Mouse (Mus musculus) limb, embryonic 10.5 days (tissue): ENCODE data around the gene Helt. TPM values are rescaled to one million over a fixed set of nuclear protein-coding genes. Genes with fewer than 3 reads are reported as not detected.

Source experiments
- DNase-seq: peaks from one replicate; pipeline ENCODE4 v3.0.0-alpha.2; 2017; ENCODE audit warnings: low spot score
- H3K27ac ChIP-seq: fragments of 300-500 bp; sonication (generic); 2 replicates; pipeline ENCODE4 v1.5.1; 2016; ENCODE audit warnings: mild to moderate bottlenecking
- H3K27me3 ChIP-seq: fragments of 300-500 bp; sonication (generic); 2 replicates; pipeline ENCODE4 v1.6.1; 2016; ENCODE audit warnings: low read depth, mild to moderate bottlenecking; ENCODE audit not compliant: poor library complexity, severe bottlenecking
- H3K36me3 ChIP-seq: fragments of 300-500 bp; sonication (generic); 2 replicates; pipeline ENCODE4 v1.6.1; 2016; ENCODE audit warnings: mild to moderate bottlenecking, moderate library complexity
- H3K4me1 ChIP-seq: fragments of 300-500 bp; sonication (generic); 2 replicates; pipeline ENCODE4 v1.6.1; 2016
- H3K4me3 ChIP-seq: fragments of 300-500 bp; sonication (generic); 2 replicates; pipeline ENCODE4 v1.5.1; 2016; ENCODE audit warnings: mild to moderate bottlenecking, moderate library complexity
- H3K9me3 ChIP-seq: fragments of 300-500 bp; sonication (generic); replicated peaks from 2 replicates; pipeline ENCODE4 v1.6.1; 2016; ENCODE audit warnings: mild to moderate bottlenecking
- WGBS: fragments of 180-500 bp; shearing (Covaris S2); methylation state at CpG from one replicate; pipeline ENCODE4 v1.1.7; 2016; 5-methylcytosine and 5-hydroxymethylcytosine counted together
- polyA plus RNA-seq: library from polyadenylated mRNA; unstranded; fragments of >200 nt; fragmentation: Nextera tagmentation; extraction: Ambion mirVana; gene quantifications from 2 replicates; pipeline ENCODE4 v1.2.1, GENCODE M21; 2016

The Helt gene
- polyA plus RNA-seq = not detected in 2 replicates

DNA sequence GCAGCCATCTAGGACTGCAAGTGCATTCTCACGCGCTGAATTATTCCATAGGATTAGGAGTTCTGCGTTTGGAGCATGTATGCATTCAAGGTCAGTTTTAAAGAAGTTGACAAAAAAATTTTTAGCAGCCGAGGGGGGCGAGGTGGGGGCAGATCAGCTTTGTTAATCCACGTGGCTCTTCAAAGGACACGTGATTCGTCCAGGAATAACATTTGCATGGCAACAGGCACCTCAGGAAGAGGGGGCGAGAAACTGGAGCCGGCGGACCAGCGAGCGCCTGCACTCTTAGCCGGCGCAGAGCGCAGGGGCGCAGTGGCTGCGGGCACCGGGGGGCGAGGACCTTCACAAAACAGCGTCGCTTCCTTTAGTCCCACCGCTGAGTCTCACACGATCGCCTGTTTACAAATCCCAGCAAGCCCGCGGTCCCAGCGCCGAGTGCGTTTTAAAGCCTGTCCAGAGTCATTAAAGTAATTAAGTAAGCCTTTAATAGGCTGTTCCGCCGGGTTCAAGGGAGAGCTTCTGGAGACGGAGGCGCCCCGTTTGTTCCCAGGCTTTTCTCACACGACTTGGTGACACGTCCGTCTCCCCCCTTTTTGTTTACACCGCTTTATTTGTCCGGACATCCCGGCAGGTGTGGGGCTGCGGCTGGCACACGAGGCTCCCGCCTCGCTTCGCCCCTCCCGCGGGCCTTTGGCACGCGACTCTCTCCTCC is at the start of gene Helt:
TSS of gene Helt (minus strand) at position 491 of the 712 bp plus-strand sequence.
- WGBS = under 1% methylated on average over 50 of the region's 50 CpGs

DNA sequence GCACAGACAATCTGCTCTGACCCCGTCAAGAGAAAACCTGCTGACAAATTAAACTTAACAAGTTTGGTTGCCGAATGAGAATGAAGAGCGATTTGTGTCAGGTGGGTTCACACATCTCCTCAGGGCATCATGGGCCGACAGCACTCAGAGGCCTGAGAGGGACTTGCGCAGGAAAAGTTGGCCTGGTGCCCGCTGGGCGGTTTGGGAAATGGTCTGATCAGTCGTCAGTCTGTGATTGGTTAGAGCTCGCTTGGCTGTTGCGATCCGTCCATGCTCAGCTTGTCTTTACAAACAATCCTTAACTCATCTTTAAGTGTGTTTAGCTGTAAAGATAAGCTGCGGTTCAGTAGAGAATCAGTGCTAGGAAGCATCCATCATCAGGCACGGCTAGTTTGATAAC is 47.8 kb upstream of the Helt start:
- H3K27ac ChIP-seq = no peak overlapping the region
- H3K9me3 ChIP-seq = no peaks in the 10 kb centered on the region
- 86% methylated on average over 13 of the region's 13 CpGs for WGBS
- no peaks in the 10 kb centered on the region for H3K4me1 ChIP-seq
- no peak for DNase-seq
- no peaks in the 10 kb centered on the region for H3K36me3 ChIP-seq
- no peak overlapping the region for H3K4me3 ChIP-seq
- H3K27me3 ChIP-seq = no peaks in the 10 kb centered on the region

More for the DNA sequence above, at the start of gene Helt:
- Histone ChIP-seq H3K27ac (no peak within 1 kb of the TSS), H3K9me3 (no peaks in the 10 kb centered on the region), H3K27me3 (peaks cover 100% of the 10 kb centered on the region), H3K4me1 (peaks cover 29% of the 10 kb centered on the region), H3K36me3 (no peaks in the 10 kb centered on the region), H3K4me3 (peak within 1 kb of the TSS; percentile 37)
- DNase-seq = peak; percentile 56

DNA sequence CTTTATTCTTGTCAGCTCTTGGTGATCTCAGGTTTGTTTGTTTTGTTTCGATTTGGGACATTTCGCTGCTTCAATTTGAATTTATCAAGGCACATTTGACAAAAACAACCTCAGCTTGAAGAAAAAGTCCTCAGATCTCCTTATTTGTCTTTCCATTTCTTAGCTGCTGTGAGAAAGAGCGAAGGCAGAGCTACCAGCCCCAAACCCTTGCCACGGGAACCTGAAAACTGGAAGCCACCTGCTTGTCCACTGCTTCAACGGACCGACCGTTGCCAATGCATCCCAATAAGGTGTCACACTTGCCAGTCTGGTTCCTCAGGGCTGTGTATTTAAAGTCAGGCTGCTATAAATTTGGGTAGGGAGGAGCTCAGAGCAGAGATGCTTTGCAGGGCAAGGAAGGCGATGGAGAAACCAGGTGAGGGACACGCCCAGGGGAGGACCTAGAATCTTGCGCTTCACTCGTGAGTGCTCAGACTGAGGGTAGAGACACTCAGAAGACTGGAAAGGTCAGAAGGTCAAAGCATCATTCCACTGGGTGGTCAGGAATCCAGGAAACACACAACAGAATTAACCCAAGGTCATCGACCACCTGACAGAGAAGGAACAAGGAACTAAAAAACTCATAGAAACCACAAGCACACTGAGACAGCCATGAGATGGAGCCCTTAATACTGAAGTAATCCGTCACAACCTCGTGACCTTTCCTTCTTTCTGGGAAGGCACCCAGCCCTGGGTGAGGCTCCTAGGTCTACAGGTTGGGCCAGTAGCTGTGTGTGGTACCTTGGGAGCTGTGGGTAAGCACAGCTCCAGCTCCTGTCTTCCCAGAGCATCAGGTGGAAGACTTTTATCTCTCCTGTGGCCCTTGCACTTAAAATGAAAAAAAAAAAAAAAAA is 46.2 kb upstream of the Helt start:
- Histone ChIP-seq H3K4me1 (no peaks in the 10 kb centered on the region), H3K4me3 (no peak overlapping the region), H3K27me3 (no peaks in the 10 kb centered on the region), H3K36me3 (no peaks in the 10 kb centered on the region), H3K27ac (no peak overlapping the region), H3K9me3 (no peaks in the 10 kb centered on the region)
- no peak for DNase-seq
- 81% methylated on average over 14 of the region's 14 CpGs for WGBS

DNA sequence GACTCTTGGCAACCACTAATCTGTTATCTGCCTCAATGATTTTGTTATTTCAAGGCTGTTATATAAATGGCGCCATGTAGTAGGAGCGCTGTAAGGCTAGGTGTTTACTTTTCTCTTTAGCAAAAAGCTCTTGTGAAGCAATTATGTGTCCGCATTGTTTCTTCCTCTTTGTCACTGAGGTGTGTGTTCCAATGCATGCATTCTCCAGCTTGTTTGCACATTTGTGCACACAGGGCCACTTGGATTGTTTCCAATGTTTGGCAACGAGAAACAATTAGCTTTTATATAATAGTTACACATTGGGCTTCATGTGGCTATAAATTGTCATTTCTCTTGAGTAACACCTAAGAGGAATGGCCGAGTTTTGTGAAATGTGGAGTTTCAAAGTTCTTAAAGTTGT is 44.8 kb upstream of the Helt start:
- WGBS = 87% methylated on average over 5 of the region's 5 CpGs
- Histone ChIP-seq H3K4me1 (no peaks in the 10 kb centered on the region), H3K36me3 (no peaks in the 10 kb centered on the region), H3K27ac (no peak overlapping the region), H3K4me3 (no peak overlapping the region), H3K27me3 (no peaks in the 10 kb centered on the region), H3K9me3 (no peaks in the 10 kb centered on the region)
- no peak for DNase-seq

DNA sequence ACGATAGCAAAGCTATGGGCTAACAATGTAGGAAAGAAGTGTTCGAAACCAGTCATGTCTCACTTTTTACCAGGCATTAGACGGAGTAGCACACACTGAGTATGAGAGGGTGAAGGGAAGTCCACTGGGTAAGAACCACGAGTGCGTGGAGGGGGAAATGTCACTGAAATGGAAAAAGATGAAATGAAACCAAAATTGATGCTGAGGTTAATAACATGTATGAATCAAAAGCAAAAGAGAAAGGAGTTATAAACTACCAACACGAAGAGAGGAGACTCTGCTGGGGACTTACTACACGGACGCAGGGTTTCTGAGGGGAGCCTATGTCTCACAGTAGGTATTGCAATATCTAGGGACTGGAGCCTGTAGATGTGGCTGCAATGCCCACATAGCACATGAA is 41.9 kb upstream of the Helt start:
- Histone ChIP-seq H3K36me3 (no peaks in the 10 kb centered on the region), H3K27ac (no peak overlapping the region), H3K27me3 (no peaks in the 10 kb centered on the region), H3K9me3 (no peaks in the 10 kb centered on the region), H3K4me1 (no peaks in the 10 kb centered on the region), H3K4me3 (no peak overlapping the region)
- DNase-seq = no peak
- WGBS = 92% methylated on average over 8 of the region's 8 CpGs

DNA sequence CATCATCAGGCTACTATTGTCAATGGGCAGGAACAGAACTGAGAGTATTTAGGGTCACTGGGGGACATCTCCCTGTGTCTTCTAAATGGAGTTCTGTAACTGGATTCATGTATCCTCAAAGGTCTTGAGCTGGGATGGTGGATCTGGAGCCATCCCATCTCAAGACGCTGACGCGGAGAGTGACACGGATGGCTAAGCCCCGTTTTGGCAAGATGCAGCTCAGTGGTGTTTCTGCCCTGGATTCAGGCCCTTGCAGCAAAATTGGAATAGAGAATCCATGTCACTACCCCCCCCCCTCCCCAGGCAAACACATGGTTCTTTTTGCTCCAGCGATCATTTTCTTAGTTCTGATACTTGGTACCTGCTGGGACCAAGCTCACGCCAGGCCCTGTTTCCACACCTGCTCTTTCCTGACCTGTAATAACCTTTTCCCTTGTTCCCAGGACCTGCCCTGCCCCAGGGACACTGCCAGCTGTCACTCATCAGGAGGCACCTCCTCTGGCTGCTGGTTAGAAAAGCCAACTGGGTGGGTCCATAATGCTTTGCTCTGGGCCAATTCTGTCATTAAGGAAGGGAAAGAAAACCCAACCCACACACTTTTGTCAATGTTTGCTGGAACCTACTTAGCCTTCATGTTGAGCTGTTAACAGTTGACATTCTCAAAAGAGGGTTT is 38.1 kb upstream of the Helt start:
- Histone ChIP-seq H3K27me3 (no peaks in the 10 kb centered on the region), H3K36me3 (no peaks in the 10 kb centered on the region), H3K4me1 (no peaks in the 10 kb centered on the region), H3K4me3 (no peak overlapping the region), H3K9me3 (no peaks in the 10 kb centered on the region), H3K27ac (no peak overlapping the region)
- WGBS = 87% methylated on average over 7 of the region's 7 CpGs
- DNase-seq = no peak

- WGBS = 91% methylated on average over 5 of the region's 5 CpGs
- Histone ChIP-seq H3K27ac (no peak overlapping the region), H3K4me1 (no peaks in the 10 kb centered on the region), H3K36me3 (no peaks in the 10 kb centered on the region), H3K27me3 (no peaks in the 10 kb centered on the region), H3K9me3 (no peaks in the 10 kb centered on the region), H3K4me3 (no peak overlapping the region)
- no peak for DNase-seq
Observed at GRCm38 (mm10) chr8:46331801-46332200, 37.3 kb upstream of the Helt start.

DNA sequence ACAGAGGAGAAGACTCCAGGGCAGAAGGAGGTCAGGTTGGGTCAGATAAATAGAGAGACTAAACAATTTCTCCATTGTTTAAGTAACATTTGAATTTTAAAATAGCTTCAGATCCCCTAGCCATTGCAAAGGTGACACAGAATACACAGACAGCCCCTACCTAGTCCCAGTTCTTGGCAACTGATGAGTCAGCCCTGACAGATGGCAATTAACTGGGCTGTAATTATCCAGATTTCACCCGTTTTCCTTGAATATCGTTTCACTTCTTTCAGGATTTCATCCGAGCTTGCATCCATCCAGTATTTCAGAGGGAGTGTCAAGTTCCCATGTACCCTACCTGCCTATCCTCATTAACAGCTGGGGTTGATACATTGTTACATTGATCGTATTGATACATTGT is 34.9 kb upstream of the Helt start:
- Histone ChIP-seq H3K4me1 (no peaks in the 10 kb centered on the region), H3K9me3 (no peaks in the 10 kb centered on the region), H3K4me3 (no peak overlapping the region), H3K27ac (no peak overlapping the region), H3K27me3 (no peaks in the 10 kb centered on the region), H3K36me3 (no peaks in the 10 kb centered on the region)
- WGBS = 82% methylated on average over 4 of the region's 4 CpGs
- no peak for DNase-seq

DNA sequence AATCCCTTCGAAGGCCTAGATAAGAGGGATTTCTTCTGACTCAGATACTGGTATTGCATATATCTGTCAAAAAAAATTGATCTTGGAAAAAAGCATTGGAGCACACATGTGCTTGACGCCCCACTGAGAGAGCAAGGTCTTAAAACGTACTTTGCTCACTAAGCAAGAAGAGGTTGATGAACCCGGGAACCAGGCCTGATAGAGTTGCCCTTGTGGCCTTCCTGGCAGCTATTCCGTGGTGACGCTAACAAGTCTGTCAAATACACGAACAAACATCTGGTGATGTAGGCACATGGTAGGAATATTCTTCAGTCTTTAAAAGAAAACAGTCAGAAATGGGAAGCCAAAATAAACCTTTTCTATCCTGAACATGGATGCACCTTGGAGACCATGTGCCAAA is 32.8 kb upstream of the Helt start:
- H3K4me3 ChIP-seq = no peak overlapping the region
- H3K36me3 ChIP-seq = no peaks in the 10 kb centered on the region
- no peaks in the 10 kb centered on the region for H3K9me3 ChIP-seq
- H3K4me1 ChIP-seq = no peaks in the 10 kb centered on the region
- no peak overlapping the region for H3K27ac ChIP-seq
- no peaks in the 10 kb centered on the region for H3K27me3 ChIP-seq
- DNase-seq = no peak
- 90% methylated on average over 7 of the region's 7 CpGs for whole genome bisulfite sequencing

DNA sequence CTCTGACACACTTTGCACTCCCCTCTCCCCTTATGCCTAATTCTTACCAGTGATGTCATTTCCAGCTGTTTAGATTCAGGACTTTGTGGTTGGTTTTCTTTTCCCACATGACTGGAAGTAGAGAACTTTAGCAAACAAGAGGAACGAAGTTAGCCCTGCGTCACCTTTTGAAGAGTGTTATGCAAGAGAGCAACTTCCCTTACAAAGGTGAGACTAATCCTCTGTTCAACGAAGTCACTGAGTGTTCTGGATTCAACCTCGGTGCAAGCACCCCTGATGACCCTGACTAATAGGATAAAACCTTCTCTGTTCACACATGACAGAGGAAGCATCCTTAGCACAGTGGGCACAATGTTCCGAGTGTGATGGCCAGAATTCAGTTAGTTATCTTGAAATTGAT is 32.2 kb upstream of the Helt start:
- no peaks in the 10 kb centered on the region for H3K27me3 ChIP-seq
- DNase-seq = no peak
- no peak overlapping the region for H3K27ac ChIP-seq
- no peaks in the 10 kb centered on the region for H3K36me3 ChIP-seq
- WGBS = 88% methylated on average over 5 of the region's 5 CpGs
- no peaks in the 10 kb centered on the region for H3K9me3 ChIP-seq
- no peaks in the 10 kb centered on the region for H3K4me1 ChIP-seq
- no peak overlapping the region for H3K4me3 ChIP-seq

GRCm38 (mm10) chr8:46324676-46325075 is 30.2 kb upstream of the Helt start:
- Histone ChIP-seq H3K36me3 (no peaks in the 10 kb centered on the region), H3K4me1 (no peaks in the 10 kb centered on the region), H3K4me3 (no peak overlapping the region), H3K27me3 (no peaks in the 10 kb centered on the region), H3K27ac (no peak overlapping the region), H3K9me3 (no peaks in the 10 kb centered on the region)
- 84% methylated on average over 5 of the region's 5 CpGs for WGBS
- DNase-seq = no peak

GRCm38 (mm10) chr8:46323672-46324191 is 29.3 kb upstream of the Helt start:
- Histone ChIP-seq H3K27me3 (no peaks in the 10 kb centered on the region), H3K36me3 (no peaks in the 10 kb centered on the region), H3K4me1 (no peaks in the 10 kb centered on the region), H3K27ac (no peak overlapping the region), H3K9me3 (no peaks in the 10 kb centered on the region), H3K4me3 (no peak overlapping the region)
- 90% methylated on average over 5 of the region's 5 CpGs for WGBS
- no peak for DNase-seq

- no peak for DNase-seq
- Histone ChIP-seq H3K36me3 (no peaks in the 10 kb centered on the region), H3K27ac (no peak overlapping the region), H3K4me3 (no peak overlapping the region), H3K9me3 (no peaks in the 10 kb centered on the region), H3K27me3 (no peaks in the 10 kb centered on the region), H3K4me1 (no peaks in the 10 kb centered on the region)
- 96% methylated on average over 2 of the region's 2 CpGs for WGBS
Observed at GRCm38 (mm10) chr8:46322833-46323232, 28.4 kb upstream of the Helt start.
